Mouse (Mus musculus) hindbrain, embryonic 12.5 days (tissue): ENCODE measurements around the gene Mrm3. TPM values are rescaled to one million over a fixed set of nuclear protein-coding genes. Genes with fewer than 3 reads are reported as not detected.

ENCODE experiments used
- ATAC-seq: fragments of 200-750 bp; cut with Nextera tagmentation; 2 replicates; pipeline ENCODE4 v1.8.0; 2017; ENCODE audit warnings: moderate TSS enrichment; ENCODE audit not compliant: low FRiP score
- H3K27ac ChIP-seq: fragments of 300-500 bp; sonication (generic); 2 replicates; pipeline ENCODE4 v1.5.1; 2016; ENCODE audit warnings: mild to moderate bottlenecking
- H3K27me3 ChIP-seq: fragments of 300-500 bp; sonication (generic); 2 replicates; pipeline ENCODE4 v1.6.1; 2016; ENCODE audit warnings: mild to moderate bottlenecking
- H3K36me3 ChIP-seq: fragments of 300-500 bp; sonication (generic); 2 replicates; pipeline ENCODE4 v1.6.1; 2016; ENCODE audit warnings: mild to moderate bottlenecking
- H3K4me1 ChIP-seq: fragments of 300-500 bp; sonication (generic); 2 replicates; pipeline ENCODE4 v1.6.1; 2016
- H3K4me2 ChIP-seq: fragments of 300-500 bp; sonication (generic); replicated peaks from 2 replicates; pipeline ENCODE4 v1.6.1; 2016; ENCODE audit warnings: mild to moderate bottlenecking
- H3K4me3 ChIP-seq: fragments of 300-500 bp; sonication (generic); 2 replicates; pipeline ENCODE4 v1.5.1; 2016; ENCODE audit warnings: mild to moderate bottlenecking
- H3K9ac ChIP-seq: fragments of 300-500 bp; sonication (generic); 2 replicates; pipeline ENCODE4 v1.6.1; 2016; ENCODE audit warnings: mild to moderate bottlenecking, moderate library complexity
- H3K9me3 ChIP-seq: fragments of 300-500 bp; sonication (generic); replicated peaks from 2 replicates; pipeline ENCODE4 v1.6.1; 2016; ENCODE audit warnings: mild to moderate bottlenecking
- WGBS: fragments of 180-500 bp; shearing (Covaris S2); methylation state at CpG from one replicate; pipeline ENCODE4 v1.1.7; 2016; 5-methylcytosine and 5-hydroxymethylcytosine counted together
- polyA plus RNA-seq: library from polyadenylated mRNA; unstranded; fragments of >200 nt; fragmentation: Nextera tagmentation; extraction: Ambion mirVana; gene quantifications from 2 replicates; pipeline ENCODE4 v1.2.1, GENCODE M21; 2016

The Mrm3 gene
- polyA plus RNA-seq, 1 experiment from 2014 or later: 18.0 TPM

DNA sequence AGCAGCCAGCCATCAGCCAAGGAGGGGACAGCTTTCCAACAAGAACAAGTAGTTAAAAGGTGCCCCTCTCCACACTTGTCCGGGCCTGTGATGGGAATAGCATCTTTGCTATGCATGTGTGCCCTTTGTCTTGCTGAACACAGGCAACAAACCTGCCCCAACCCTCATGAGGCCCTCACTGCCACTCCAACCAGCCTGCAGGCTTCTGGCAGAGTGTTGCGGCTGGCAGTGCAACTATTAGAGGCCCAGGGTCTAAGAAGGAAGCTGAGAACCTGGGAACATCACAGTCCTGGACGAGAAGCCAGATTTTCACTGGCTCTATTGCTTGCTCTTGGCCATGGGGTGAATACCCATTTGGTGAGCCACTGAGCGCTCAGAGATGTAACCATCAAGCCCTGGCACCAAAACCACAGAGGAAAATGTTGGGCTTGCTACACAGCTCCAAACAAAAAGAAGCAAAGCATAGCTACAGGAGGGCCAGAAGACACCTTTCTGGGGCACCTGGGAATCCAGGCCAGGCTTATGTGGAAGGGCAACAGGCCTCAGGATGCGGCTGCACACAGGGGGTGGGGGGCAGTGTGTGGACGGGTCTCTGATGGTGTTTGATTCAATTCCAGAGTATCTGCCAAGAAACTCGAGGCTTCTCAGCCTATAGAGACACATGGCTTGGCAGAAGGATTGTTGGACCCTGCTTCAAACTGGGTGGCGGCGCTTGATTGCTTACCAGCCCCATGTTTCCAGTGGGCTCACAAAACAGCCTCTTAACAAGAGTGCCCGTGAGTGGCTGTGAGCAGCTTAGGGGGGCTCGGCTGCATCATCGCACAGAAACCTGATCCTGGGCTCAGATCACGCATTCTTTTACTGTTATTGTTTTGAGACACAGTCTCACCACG, 35.7 kb downstream of the Mrm3 start:
- Histone ChIP-seq H3K9ac (no peak overlapping the region), H3K4me3 (no peak overlapping the region), H3K27ac (0 out of 2 replicates have a peak overlapping the region, but pooled peaks have one; percentile 1), H3K36me3 (no peaks in the 10 kb centered on the region; the same call in 1 of the 2 replicates), H3K4me2 (no peak overlapping the region), H3K9me3 (no peaks in the 10 kb centered on the region), H3K27me3 (no peaks in the 10 kb centered on the region), H3K4me1 (peaks cover 15% of the 10 kb centered on the region)
- 63% methylated on average over 14 of the region's 14 CpGs for WGBS
- ATAC-seq: no peak

DNA sequence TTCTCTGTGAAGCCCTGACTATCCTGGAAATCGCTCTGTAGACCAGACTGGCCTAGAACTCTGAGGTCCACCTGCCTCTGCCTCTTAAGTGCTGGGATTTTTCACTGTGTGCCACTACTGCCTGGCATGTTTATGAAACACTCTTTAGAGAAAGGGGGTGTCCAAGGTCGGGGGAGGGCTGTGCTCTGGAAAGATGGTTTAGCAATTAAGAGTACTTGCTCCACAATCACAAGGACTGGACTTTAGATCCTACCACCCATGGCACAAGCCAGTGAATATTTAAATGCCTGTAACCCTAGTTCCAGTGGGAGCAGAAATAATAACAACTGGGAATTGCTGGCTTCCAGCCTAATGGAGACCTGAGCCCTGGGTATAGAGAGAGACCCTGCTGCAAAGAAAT, 36.5 kb downstream of the Mrm3 start:
- H3K27ac ChIP-seq: no peak overlapping the region
- no peak overlapping the region for H3K4me2 ChIP-seq
- H3K9ac ChIP-seq: no peak overlapping the region
- no peak overlapping the region for H3K4me3 ChIP-seq
- no peak for ATAC-seq
- no peaks in the 10 kb centered on the region for H3K27me3 ChIP-seq
- H3K9me3 ChIP-seq: no peaks in the 10 kb centered on the region
- H3K36me3 ChIP-seq: no peaks in the 10 kb centered on the region; the same call in 1 of the 2 replicates
- WGBS: 79% methylated on average over 2 of the region's 2 CpGs
- H3K4me1 ChIP-seq: peaks cover 20% of the 10 kb centered on the region

DNA sequence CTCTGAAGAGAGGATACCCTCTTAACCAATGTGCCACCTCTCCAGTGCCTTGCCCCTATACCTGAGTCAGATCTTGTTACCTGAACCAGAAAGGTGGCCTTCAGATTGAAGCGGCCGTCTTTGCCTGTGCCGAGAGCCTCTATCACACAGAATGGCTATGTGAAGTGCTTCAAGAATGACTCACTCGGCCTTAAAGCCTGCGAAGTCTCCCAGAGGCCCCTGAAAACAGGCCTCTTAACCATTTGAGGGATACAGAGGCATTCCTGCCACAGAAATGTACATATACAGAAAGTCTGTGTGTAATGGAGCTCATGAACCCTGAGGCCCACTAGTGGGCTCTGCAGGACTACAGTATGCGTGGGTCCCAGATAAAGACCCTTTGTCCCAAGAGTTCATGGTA, 40.3 kb downstream of the Mrm3 start:
- Histone ChIP-seq H3K9me3 (no peaks in the 10 kb centered on the region), H3K4me1 (peaks cover 52% of the 10 kb centered on the region), H3K27ac (no peak overlapping the region), H3K4me2 (no peak overlapping the region), H3K27me3 (no peaks in the 10 kb centered on the region), H3K4me3 (no peak overlapping the region), H3K9ac (no peak overlapping the region), H3K36me3 (no peaks in the 10 kb centered on the region)
- no peak for ATAC-seq
- WGBS: 92% methylated on average over 6 of the region's 6 CpGs

DNA sequence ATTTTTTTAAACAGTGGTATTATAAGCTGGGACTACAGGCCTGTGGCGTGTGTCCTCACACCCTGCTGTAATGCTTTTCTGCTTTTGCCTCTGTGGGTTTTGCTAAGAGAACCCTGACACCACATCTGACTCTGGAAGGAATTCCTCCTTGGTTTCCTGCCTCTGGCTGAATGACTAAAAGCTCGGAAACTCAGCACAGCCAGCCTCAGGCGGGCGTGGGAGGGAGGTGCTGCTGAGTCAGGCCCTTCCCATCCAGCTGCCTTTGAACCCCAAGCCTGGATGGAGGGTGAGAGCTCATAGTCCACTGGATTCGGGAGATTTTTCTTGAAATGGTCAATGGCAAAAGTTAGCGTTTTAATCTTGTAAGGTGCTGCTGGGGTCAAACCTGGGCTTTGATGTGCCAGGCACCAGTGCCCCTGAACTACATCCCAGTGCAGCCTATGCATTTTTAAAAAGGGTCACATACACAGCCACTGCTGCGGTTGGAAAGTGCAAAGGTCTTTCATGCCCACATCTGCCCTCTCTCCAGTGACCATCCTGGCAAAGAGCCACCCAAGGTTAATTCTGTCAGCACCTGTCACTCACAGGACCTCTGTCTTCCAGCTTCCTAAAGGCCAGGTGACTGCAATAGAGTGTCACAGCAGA, 42.0 kb downstream of the Mrm3 start:
- Histone ChIP-seq H3K36me3 (no peaks in the 10 kb centered on the region), H3K4me3 (no peak overlapping the region), H3K9ac (no peak overlapping the region), H3K27me3 (no peaks in the 10 kb centered on the region), H3K4me1 (peaks cover 45% of the 10 kb centered on the region), H3K4me2 (no peak overlapping the region), H3K9me3 (no peaks in the 10 kb centered on the region), H3K27ac (no peak overlapping the region)
- WGBS: 58% methylated on average over 7 of the region's 7 CpGs
- ATAC-seq: no peak

DNA sequence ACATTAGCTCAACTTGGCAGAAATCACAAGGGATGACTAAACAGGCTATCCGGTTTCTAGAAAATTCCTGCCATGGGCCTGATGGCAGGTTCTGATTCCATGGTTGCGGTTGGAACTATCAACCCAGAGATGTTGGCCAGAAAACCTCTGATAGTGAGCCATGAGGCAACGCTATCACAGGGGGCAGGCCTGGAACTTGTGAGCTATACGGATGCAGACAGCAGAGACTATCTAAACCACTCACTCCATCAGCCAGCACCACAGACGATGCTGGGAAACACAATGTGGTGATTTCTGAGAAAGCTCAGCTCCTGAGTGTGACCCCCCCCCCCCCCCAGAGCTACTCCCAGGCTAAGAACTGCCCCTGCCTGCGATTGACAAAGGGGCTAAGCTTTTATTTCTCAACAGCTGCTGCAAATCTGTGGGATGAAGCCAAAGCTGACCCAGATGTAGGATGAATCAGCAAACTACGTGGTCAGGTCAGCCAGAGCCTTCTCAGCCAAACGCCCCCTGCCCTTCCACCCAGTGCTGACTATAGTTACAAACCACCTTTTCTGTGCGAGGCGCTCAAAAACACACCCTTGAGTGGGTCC, 43.1 kb downstream of the Mrm3 start:
- Histone ChIP-seq H3K4me1 (peaks cover 52% of the 10 kb centered on the region), H3K4me2 (no peak overlapping the region), H3K4me3 (no peak overlapping the region), H3K27ac (no peak overlapping the region), H3K27me3 (no peaks in the 10 kb centered on the region), H3K9me3 (no peaks in the 10 kb centered on the region), H3K9ac (no peak overlapping the region; the same call in 1 of the 2 replicates), H3K36me3 (no peaks in the 10 kb centered on the region)
- no peak for ATAC-seq
- WGBS: 58% methylated on average over 10 of the region's 10 CpGs

DNA sequence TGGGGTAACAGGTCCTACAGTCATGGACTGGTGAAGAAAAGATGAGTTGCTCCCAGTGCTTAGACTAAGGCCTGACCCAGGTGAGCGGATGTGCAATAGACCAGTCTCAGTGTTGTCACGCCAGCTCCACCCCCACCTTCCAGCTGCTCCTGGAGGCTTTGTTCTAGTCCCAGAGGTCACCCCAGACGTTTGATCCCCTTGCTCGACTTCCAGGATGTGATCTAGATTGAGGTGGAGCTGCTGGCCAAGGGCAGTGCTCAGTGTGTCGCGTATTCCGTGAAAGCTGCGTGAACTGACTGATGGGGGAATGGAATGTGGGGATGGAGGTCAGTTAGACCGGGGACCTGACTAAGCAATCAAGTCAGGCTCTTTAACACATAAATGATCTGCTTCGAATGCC, 43.8 kb downstream of the Mrm3 start:
- H3K9ac ChIP-seq: no peak overlapping the region; the same call in 1 of the 2 replicates
- no peaks in the 10 kb centered on the region for H3K9me3 ChIP-seq
- no peak overlapping the region for H3K4me2 ChIP-seq
- no peaks in the 10 kb centered on the region for H3K36me3 ChIP-seq
- 33% methylated on average over 10 of the region's 10 CpGs for WGBS
- H3K4me3 ChIP-seq: no peak overlapping the region
- no peaks in the 10 kb centered on the region for H3K27me3 ChIP-seq
- H3K4me1 ChIP-seq: peaks cover 57% of the 10 kb centered on the region
- ATAC-seq: no peak
- no peak overlapping the region for H3K27ac ChIP-seq

DNA sequence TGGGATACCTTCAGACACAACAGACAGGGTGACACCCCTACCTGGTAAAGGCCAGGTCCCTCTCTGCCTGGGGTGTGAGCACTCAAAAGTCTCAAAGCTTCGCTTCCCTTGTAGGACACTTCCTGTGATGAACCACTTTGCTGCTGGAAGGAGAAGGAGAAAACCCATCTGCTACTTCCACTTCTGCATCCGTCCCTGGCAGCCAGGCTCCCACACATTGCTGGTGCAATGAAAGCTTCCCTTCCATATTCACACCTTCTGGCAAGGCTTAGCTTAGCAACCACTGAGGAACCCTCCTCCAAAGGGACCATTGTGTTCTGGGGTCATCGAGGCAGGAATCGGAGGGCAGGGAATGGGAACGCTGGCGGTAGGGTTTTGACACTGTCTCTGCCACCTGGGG, 45.1 kb downstream of the Mrm3 start:
- Histone ChIP-seq H3K27me3 (no peaks in the 10 kb centered on the region), H3K36me3 (no peaks in the 10 kb centered on the region), H3K4me2 (no peak overlapping the region), H3K4me3 (no peak overlapping the region), H3K27ac (0 out of 2 replicates have a peak overlapping the region, but pooled peaks have one; percentile 5), H3K9me3 (no peaks in the 10 kb centered on the region), H3K9ac (no peak overlapping the region), H3K4me1 (peaks cover 66% of the 10 kb centered on the region)
- ATAC-seq: no peak
- WGBS: 86% methylated on average over 6 of the region's 6 CpGs

DNA sequence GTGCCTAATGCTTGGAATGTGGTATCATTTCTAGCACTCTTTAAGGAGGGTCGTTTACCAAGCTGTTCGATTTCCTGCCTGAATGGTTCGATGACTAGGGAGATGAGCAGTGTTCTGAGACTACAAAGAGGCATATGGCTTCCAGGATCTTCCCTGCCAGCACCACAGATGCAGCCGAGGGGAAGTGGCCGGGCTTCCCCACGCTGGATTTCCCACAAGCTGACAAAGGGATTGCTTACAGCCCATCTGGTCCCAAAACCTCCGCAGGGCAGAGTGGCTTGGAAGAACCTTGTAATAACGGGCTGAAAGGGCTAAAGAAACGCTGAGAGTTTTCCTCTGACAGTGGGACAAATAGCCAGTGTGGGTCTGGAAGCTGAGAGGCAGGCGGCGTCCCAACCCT, 46.9 kb downstream of the Mrm3 start:
- Histone ChIP-seq H3K36me3 (no peaks in the 10 kb centered on the region), H3K4me3 (no peak overlapping the region), H3K9ac (peak overlapping the region; percentile 47; the same call in 1 of the 2 replicates), H3K9me3 (no peaks in the 10 kb centered on the region), H3K27me3 (no peaks in the 10 kb centered on the region), H3K27ac (peak overlapping the region; percentile 92), H3K4me2 (no peak overlapping the region), H3K4me1 (peaks cover 75% of the 10 kb centered on the region)
- ATAC-seq: peak; percentile 74
- 22% methylated on average over 11 of the region's 11 CpGs for WGBS

DNA sequence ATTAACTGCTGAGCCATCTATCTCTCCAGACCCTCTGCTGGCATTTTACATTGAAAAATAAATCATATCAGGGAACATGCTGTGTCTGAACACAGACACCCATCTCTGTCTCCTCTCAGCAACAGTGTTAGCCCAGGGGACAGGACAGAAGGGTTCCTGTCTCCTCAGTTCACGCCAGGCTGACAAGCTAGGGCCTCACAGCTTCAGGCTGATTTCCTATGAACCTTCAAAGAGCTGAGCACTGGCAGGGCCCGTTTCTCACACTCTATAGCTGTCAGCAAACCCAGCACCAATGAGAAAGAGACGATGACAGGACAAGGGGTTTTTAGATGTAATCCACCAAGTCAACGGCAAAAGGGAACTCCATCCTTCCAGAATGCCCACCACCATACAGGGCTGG, 48.4 kb downstream of the Mrm3 start:
- Histone ChIP-seq H3K4me2 (no peak overlapping the region), H3K27ac (0 out of 2 replicates have a peak overlapping the region, but pooled peaks have one; percentile 19), H3K36me3 (no peaks in the 10 kb centered on the region), H3K4me1 (peaks cover 70% of the 10 kb centered on the region), H3K9me3 (no peaks in the 10 kb centered on the region), H3K27me3 (no peaks in the 10 kb centered on the region), H3K9ac (no peak overlapping the region), H3K4me3 (no peak overlapping the region)
- ATAC-seq: no peak
- WGBS: 77% methylated on average over 4 of the region's 4 CpGs

DNA sequence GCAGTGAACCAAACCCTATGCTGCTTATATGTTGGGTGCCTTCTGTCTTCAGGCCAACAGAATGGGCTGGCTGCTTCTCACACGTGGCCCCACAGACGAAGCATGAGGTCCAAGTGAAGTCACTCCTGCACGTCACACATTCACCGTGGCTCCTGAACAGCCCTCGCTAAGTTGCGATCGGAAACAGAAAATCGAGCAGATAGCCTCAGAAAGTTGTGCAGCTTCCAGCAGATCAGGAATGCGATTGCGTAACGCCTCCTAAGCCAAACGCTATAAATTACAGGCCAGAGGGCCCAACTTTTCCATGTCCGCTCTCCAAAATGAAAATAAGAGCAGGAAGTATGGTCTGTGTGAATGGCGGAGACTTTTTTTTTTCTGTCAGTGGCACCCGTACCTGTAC, 48.9 kb downstream of the Mrm3 start:
- H3K27me3 ChIP-seq: no peaks in the 10 kb centered on the region
- 84% methylated on average over 15 of the region's 15 CpGs for WGBS
- H3K4me3 ChIP-seq: no peak overlapping the region
- no peaks in the 10 kb centered on the region for H3K9me3 ChIP-seq
- no peak for ATAC-seq
- H3K9ac ChIP-seq: no peak overlapping the region
- peaks cover 68% of the 10 kb centered on the region for H3K4me1 ChIP-seq
- H3K36me3 ChIP-seq: no peaks in the 10 kb centered on the region
- peak overlapping the region; percentile 19; the same call in 1 of the 2 replicates for H3K27ac ChIP-seq
- H3K4me2 ChIP-seq: no peak overlapping the region

DNA sequence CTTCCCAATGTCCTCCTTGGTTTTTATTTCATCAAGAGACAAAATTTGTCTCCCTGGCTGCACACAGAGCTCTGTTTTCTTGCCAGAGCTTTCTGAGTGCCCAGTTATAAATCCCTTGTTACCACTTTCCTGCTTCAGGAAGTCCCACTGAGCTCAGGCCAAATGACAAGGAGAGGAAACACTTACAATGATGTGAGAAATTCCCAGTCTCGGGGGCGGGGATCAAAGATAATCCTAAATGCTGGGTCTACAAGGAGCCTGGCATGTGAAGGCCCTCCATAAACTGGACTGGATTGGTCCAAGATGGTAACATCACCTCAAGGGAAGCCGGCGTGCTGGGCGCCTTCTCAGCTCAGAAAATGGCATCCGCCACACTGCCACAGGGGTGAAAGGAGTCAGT, 49.3 kb downstream of the Mrm3 start:
- ATAC-seq: no peak
- H3K9ac ChIP-seq: no peak overlapping the region
- peaks cover 65% of the 10 kb centered on the region for H3K4me1 ChIP-seq
- 81% methylated on average over 6 of the region's 6 CpGs for WGBS
- H3K27me3 ChIP-seq: no peaks in the 10 kb centered on the region
- H3K27ac ChIP-seq: peak overlapping the region; percentile 19
- H3K4me3 ChIP-seq: no peak overlapping the region
- no peaks in the 10 kb centered on the region for H3K9me3 ChIP-seq
- no peak overlapping the region for H3K4me2 ChIP-seq
- no peaks in the 10 kb centered on the region for H3K36me3 ChIP-seq

DNA sequence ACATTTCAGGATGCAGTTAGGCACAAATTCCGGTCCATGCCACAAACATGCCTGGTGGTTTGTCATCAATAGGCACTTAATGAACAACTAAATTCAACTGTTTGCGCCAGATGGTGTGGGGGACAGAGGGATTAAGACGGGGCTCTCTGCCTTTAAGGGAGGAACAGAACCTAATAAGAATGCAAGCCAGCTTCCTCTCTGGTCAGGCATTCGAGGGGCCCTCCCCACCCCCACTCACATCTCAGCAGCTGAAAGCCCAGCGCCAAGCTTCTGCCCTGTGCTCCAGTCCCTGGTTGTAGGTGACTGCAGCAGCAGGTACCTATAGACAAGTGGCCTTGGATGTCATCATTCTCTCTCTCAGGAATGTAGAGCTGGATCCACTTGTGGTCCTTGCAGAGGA, 50.6 kb downstream of the Mrm3 start:
- Histone ChIP-seq H3K4me1 (peaks cover 59% of the 10 kb centered on the region), H3K27me3 (no peaks in the 10 kb centered on the region), H3K9me3 (no peaks in the 10 kb centered on the region), H3K4me3 (no peak overlapping the region), H3K9ac (no peak overlapping the region), H3K4me2 (no peak overlapping the region), H3K27ac (peak overlapping the region; percentile 14; the same call in 1 of the 2 replicates), H3K36me3 (no peaks in the 10 kb centered on the region)
- ATAC-seq: no peak
- WGBS: 52% methylated on average over 5 of the region's 5 CpGs
